Mouse (Mus musculus) layer of hippocampus, postnatal 36 days (tissue): ENCODE results near the gene Gm14862. TPM values are rescaled to one million over a fixed set of nuclear protein-coding genes. Genes with fewer than 3 reads are reported as not detected.
A peak's percentile ranks its signal among the peaks of the same experiment; 100 is the strongest.
"Not testable (repeated sequence)": the region's sequence is repeated elsewhere in the genome, so short reads cannot be mapped to it uniquely, and the experiment has no call there.

Experiments used
- DNase-seq, 2 experiments: peaks; one replicate each; pipeline ENCODE4 v3.0.0; 2022
- total RNA-seq, 2 experiments: library from RNA; stranded (reverse); gene quantifications; 2 replicates each; pipeline ENCODE4 v1.2.3; 2021

Gene Gm14862
- not detected for total RNA-seq

DNA sequence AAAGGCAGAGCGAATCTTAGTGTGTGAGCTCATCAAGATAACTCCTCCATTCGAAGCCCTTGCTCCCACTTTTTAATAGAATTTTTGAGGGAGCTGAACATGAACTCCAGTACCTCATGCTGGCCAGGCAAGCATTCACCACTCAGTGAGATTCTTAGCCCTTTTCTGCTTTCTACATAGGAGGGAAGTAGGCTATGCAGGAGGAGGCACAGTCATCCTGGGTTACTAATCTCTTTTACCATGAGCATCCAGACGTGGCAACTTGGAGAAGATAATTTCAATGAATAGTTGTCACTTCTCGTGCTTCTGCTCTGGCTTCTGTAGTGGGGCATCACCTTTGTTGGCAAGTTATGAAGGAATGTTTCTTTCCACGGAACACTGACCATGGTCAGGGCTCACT, at the start of gene Gm14862:
Gm14862 (minus strand) TSS at position 134 of the 400 bp plus-strand sequence.
- no peak for DNase-seq

- DNase-seq = no peak
Measured at GRCm38 (mm10) chrX:9303455-9303854, 46.8 kb upstream of the Gm14862 start.

GRCm38 (mm10) chrX:9302791-9303190, 46.1 kb upstream of the Gm14862 start:
- no peak for DNase-seq

GRCm38 (mm10) chrX:9298413-9298864, 41.7 kb upstream of the Gm14862 start:
- DNase-seq = no peak

DNA sequence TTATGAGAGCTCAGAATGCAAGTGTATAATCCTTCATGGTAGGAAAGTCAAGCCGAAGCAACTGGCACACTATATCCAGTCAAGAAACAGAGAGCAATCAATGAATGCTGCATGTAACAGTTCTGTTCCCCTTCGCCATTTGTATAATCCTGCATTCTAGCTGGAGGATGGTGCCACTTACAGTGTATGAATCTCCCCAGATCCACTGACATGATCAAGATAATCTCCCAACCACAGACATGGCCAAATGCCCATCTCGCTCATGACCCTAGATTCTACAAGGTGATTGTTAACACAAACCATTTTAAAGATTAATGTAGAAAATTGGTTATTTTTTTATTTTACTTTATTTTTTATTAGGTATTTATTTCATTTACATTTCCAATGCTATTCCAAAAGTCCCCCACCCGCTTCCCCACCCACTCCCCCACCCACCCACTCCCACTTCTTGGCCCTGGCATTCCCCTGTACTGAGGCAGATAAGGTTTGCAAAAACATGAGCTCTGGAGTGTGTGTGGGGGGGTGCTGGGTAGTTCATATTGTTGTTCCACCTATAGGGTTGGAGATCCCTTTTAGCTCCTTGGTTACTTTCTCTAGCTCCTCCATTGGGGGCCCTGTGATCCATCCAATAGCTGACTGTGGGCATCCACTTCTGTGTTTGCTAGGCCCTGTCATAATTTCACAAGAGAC, 36.6 kb upstream of the Gm14862 start:
- not testable (repeated sequence) for DNase-seq

GRCm38 (mm10) chrX:9283464-9283863, 26.8 kb upstream of the Gm14862 start, which contains the start of gene H2al1m:
H2al1m (plus strand) TSS chrX:9283764.
- not testable (repeated sequence) for DNase-seq

DNA sequence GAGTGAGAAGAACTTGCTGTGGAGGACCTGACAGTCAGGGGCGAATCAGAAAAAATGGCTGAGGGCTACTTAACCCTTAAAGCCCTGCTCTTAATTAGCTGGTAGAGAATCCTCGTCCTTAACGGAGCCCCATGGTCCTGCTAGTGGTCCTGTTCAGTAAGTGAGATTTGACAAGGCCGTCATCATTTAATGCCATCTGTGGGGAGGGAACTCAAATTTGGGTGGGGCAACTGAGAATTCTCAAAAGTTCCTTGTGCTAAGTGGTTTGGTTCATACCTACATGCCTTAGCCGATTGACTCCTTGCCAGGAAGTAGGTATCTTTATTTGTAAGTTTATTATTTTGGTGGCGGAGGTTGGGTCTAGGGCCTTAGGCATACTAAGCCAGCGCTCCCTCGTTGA, 17.6 kb upstream of the Gm14862 start:
- no peak for DNase-seq

DNA sequence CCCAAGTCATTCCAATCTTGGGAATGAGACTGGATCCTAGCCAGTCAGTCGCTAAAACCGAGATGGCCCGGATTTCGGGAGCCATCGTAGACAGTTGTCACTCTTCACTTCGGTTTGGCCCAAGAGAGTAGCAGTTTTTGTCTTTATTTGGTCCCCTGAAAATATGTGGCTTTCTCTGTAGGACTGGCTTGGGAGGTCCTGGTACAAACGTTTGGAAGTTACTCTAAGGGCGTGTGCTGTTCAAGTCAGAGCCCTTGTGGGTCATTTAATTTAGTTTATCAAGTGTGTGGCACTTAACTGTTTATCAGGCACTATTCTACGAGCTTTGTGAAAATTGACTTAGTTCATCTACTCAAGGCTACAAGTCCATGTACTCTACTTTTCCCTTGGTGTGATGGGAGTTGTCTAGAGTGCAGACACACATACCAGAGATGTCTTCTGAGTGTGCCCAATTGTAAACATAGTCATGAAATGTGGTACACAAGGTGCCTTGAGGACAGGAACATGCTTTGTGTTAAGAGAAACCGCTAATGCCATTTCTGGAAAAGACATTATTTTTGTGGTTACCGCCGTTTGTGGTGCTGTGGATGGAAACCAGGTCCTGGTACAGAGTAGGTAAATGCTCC, 16.8 kb upstream of the Gm14862 start:
- no peak for DNase-seq

GRCm38 (mm10) chrX:9272460-9273361, 16.0 kb upstream of the Gm14862 start, which contains the start of gene Xk:
Xk (plus strand) TSS chrX:9272756.
- peak; percentile 23 to 34 for DNase-seq

DNA sequence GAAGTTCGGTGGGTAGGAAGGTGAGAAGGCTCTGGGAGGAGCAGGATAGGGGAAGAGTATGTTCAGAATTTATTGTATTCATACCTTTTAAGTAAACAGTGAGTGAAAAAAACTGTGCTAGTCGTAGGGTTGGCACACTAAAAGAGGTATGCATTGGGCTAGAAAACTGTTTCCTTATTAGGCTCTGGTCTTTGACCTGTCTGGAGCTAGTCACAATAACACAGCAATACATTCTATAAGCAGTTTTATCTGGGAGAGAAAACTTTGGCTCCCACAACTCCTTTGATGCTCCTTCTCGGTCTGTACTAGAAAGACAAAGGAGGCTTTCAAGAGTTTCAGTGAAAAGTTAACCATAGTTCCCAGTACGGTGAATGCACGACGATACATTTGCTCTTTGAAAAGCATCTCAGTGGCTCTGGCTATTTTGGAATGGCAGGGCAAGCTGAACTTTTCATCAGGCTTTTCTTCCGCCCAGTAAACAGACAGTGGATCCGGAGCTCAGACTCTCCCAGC, 15.3 kb upstream of the Gm14862 start:
- DNase-seq = no peak

GRCm38 (mm10) chrX:9271112-9271511, 14.4 kb upstream of the Gm14862 start:
- no peak for DNase-seq

GRCm38 (mm10) chrX:9259267-9259666, 2.6 kb upstream of the Gm14862 start:
- no peak for DNase-seq

GRCm38 (mm10) chrX:9257831-9258230, 1.1 kb upstream of the Gm14862 start:
- DNase-seq = no peak

- DNase-seq = no peak
Measured at GRCm38 (mm10) chrX:9254901-9255300, 1.8 kb downstream of the Gm14862 start.

DNA sequence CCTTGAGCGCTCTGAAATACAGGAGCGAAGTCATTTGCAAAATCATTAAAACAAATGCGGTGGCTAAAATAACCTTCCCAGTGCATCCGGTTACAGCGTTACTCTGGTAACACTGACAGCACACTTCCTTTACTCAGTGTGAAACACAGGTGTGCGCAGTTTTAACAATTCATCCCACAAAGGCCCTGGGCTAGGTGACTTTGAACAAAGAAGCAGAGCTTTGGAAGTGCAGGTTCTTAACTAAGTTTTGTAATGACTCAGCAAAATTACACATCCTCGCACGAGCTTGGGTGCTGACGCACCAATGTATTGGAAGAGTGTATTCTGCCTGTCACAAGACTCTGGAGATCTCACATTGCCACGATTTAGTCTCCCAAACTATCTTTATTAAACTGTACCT, 2.7 kb downstream of the Gm14862 start:
- DNase-seq = no peak

DNA sequence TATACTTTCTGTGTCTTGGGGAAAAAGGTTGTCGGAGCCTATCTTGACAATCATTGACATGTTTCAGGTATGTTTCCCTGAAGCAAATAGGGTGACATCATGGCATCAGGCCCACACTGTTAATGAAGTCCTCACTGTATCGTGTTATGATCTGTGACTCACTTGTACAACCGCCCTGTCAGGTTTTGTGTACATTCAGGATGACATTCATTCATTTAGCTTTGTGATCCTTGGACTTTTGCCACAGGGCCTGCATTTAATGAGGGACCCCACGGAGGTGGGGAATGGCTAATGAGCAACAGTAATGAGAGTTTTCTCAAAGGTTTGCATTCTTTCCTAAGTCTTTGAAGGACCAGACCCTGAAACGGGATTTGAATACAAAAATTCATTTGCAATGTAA, 7.8 kb downstream of the Gm14862 start:
- DNase-seq = no peak

- no peak for DNase-seq
Measured at GRCm38 (mm10) chrX:9244603-9245336, 11.9 kb downstream of the Gm14862 start.

DNA sequence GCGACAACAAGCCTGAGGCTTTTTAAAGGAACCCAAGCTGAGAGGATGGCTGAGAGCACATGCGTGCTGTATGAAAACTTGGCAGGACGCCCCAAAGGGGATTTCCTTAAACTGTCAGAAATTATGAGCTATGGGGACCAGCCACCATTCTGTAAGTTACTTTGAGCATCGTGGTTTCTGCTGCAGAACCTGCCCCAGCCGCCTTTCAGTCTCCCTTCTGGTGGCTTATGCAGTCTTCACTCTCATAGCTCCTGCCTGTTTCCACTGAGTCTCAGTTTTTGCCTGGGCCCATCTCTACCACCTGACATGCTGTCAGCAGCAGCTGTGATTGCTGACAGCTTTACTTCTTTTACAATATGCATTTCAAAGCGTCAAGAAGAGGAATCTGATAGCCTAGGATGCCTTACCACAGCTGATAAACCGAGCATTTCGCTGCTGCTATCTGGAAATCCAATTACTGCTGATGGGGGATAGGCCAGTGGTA, 13.3 kb downstream of the Gm14862 start:
- no peak for DNase-seq

DNA sequence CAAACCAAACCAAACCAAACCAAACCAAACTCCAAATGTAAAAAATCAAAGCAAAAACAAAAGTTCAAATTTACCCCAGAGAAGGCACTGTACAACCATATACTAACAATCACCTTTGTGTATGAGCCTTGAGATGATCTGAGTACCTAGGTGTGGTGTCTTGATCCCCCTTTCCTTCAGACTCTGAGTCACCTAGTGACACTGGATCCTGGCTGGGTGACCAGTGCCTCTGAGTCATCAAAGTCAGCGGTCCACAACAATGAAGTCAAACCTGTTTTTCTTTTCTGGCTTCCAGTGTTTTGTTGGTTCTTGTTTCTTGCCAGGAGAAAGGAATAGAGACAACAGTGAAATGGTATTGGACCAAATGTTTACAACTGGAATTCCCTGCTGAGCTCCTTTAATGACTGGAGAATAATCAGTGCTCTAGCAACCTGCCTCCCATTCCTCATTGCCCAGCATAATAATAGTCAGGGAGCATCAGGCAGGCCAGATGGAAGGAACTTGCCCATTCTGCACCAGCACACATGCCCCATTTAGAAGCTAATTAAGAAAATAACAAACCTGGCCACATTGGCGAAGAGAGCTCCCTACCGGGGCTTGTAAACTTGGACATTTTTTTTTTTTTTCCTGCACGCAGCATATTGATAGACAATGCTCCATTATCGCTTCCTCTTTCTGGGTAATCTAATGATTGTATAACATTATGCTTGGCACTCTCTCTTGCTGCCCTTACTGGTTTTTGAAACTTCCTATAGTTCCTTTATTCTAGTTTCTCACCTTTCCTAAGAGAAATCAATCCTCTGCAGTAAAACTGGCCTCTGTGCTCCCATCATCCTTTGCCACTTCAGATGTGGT, 15.7 kb downstream of the Gm14862 start:
- no peak for DNase-seq

- no peak for DNase-seq
Measured at GRCm38 (mm10) chrX:9227105-9227504, 29.6 kb downstream of the Gm14862 start.
